Mouse (Mus musculus) telencephalon, adult 2 months (tissue): ENCODE measurements around the gene Cdca8.

Experiments used
- DNase-seq: peaks from one replicate; pipeline ENCODE4 v3.0.0-alpha.2; 2011; ENCODE audit warnings: low read depth, low spot score

Gene Cdca8

GRCm38 (mm10) chr4:124880599-124880998 lies 58.5 kb downstream of the Cdca8 start, which contains the start of gene Epha10:
TSS of gene Epha10 (plus strand) at chr4:124880899.
- no peak for DNase-seq

- no peak for DNase-seq
Observed at GRCm38 (mm10) chr4:124872719-124873118, 66.4 kb downstream of the Cdca8 start.
